Mouse (Mus musculus) adrenal gland, adult 2 months (tissue): ENCODE measurements at regions not wholly inside any gene's neighbourhood (a gene's known extent, or its start where the extent isn't known, plus 50 kb on each side); places are given as distances from the start of the nearest gene placed in this dataset.
"Not testable (repeated sequence)": the region's sequence is repeated elsewhere in the genome, so short reads cannot be mapped to it uniquely, and the experiment has no call there.

Experiments
- DNase-seq: peaks from one replicate; pipeline ENCODE4 v3.0.0; 2021

DNA sequence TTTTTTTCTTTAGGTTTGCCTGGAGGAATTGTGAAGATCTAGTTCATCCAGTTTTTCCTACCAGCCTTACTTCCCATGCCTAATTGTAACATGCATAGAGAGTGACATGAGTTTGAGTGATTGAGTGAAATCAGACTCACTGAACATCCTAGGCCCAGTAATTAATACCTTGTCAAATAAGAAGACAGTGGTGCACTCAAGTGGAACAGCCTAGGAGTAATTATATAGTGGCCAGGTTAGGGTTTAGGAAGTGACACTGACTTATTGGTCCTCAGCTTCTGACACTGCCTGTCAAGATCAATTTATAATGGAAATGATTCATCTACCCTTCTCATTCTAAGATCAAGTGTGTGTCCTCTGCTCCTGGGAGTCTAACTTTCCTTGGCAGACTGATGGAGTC is 250.8 kb downstream of the Tpbg start:
- no peak for DNase-seq

DNA sequence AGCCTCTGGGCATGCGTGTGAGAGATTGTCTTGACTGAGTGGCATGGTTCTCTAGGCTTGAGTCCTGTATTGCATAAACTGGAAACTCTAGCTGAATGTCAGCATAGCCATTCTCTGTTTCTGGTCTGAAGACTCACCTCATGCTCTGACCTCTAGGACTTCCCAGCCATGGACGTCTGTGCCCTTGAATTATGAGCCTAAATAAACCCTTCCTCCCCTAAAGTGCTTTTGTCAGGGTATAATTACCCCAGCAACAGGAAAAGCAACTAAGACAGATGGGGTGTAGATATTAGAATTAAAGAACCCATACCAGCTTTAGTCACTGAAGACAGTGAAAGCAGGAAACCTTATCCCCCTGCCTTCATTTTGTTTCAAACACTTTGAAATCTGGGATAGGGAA is 253.3 kb downstream of the Tpbg start:
- DNase-seq = no peak

DNA sequence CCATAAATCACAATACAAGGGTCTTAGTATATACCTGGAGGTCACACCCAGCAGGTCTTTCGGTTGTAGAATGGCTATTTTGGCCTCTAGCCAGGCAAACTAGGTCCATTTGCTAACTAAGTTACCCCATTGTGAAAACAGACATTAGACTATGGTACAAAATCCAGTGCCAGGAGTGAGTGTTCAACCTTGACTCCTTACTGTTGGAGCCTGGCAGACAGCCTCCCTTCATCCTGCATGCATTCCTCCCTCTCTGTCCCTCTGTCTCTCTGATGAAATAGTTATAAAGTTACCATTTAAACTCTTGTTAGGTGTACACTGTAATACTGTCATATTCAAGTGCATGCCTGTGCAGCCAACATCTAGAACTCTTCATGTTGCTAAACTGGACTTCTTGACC is 254.1 kb downstream of the Tpbg start:
- DNase-seq = no peak

DNA sequence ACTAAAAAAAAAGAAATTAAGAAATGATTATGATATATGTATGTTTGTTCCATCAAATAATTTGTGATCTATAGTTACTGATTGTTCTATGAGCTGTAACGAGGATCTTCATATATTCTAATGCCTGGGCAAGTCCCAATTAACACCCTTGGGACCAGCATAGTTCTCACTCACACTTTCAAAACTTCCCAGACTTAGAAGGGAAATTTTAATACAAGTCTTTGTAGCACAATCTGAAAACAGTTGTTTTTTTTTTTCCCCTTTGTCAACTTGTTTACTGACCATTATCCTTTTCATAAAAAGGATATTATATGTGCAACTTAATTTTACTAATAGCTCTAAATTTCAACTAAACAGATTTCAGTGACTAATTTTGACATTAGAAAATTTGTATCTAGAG is 257.1 kb downstream of the Tpbg start:
- no peak for DNase-seq

DNA sequence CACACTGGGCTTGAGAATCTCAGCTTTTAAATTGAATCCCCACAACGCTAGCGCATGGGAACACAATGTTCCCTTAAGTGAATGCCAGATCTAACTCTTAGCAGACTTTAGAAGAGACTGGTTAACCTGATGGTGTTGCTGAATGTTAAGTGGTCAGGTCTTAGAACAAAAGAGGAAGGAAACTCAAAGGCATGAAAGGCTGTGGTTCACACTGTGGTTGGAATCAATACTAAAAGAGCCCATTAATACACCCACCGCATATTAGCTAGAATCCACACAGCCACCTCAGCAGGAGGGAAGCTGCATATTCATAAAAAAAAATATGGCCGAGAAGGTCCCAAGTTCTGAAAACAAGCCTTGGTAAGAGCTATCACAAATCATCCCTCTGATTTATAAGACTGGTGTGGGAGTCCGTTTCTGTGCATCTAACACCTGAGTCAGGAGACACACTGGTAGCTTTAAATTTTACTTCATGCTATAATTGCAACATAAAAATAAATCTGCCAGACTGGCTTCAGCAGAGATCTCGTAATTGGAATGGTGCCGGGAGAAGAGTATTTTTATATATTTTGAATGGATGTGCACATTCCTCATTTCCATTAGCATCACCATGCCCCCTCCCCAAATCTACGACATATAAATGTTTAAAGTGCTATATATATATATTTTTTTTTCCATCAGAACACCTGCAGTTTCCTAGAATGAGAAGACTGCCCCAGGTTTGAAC is 259.3 kb downstream of the Tpbg start:
- no peak for DNase-seq

DNA sequence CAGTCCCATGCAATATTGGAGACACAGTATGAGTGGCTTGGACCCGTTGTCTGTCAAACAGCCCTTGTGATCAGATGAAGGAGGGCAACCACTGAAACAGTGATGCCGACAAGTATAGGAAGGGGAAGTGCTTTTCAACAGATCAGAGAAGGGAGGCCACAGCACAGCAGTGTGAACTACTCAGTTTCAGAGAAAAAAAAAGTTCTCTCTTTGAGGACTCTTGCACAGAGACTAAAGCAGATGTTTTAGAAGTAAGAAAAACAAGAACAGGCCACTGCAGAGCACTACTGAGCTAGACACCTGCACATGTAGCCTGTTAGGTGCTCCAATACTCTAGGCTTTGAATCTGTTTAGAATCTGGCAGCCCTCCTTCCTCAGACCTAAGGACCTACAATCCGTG is 261.4 kb downstream of the Tpbg start:
- no peak for DNase-seq

DNA sequence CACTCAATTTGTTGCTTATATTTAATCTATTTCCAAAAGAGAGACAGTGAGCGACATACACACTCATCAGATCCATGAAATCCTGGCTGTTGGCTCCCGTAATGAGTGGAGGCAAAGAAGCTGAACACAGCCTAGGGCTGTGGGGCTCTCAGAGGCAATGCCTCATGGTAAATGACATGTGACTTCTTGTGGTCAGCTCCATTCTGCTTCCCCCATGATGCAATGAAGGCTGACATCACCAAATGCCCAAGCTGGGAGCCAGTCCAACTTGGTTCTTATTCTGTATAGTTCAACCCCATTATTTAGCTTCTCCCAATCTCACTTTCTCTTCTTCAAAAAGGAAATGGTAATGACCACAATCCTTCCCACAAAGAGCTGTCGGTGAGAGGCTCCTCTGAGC is 262.5 kb downstream of the Tpbg start:
- DNase-seq = no peak

DNA sequence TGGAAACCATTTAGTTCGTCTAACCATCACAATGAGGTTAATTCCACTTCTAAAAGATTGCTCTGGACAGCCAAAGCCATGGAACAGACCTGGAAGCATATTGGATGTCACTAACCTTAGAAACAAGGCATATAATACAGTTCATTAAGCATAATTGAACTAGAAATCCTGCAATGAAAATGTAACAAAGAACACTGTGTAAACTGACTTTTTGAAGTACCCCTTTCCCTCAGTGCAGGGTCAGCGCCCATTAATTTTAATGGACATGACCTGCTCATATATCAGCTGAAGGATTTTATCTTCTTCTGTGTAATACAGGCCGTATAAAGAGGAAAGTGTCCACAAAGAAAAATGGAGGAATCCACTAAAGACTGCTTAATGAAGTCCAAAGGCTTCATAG is 263.7 kb downstream of the Tpbg start:
- DNase-seq = no peak

DNA sequence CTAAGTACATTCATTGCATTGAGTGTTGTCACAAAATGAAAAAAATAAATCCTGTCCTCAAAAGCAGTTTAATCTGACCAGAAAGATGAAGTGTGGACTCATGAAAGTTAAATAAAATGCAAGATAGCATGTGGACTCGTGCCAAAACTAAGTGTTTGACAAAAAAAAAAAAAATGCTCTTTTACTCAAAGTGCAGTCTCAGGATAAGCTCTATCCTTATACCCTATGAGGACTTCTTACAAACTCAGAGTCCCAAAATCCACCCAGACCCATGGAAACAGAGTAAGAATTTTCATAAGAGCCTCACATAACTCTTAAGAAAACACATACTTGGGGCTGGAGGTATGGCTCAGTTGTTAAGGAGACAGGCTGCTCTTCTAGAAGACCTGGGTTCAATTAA is 267.7 kb downstream of the Tpbg start:
- DNase-seq = no peak

DNA sequence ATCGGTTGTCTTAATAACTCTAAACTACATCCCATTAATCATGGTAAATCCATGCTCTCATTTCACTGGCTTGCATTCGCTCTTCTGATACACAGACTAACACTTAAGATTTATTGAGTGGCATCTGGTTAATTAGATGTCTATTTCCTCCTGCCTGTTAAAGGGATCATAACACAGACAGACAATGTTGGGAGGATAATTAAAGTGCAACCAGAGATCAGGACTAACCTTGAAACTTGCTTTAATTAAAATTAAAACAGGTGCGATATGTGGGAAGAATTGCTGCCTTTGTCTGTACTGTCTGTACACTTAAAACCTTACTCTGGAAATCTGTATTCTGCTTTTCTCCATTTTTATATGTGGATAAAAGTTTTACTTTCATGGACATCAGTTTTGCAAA is 277.2 kb downstream of the Tpbg start:
- DNase-seq = no peak

DNA sequence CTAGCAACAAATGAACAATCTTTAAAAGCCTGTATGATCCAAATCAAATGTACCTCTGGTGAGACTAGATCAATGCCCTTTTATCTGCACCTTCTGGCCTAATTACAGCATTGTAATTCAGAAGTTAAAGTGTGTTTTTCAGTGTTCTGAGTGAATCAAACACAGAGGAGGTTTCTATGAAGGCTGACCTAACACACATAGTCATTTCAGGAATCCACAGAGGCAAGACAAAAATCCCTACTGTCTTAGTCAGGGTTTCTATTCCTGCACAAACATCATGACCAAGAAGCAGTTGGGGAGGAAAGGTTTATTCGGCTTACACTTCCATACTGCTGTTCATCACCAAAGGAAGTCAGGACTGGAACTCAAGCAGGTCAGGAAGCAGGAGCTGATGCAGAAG is 293.4 kb downstream of the Tpbg start:
- DNase-seq = not testable (repeated sequence)

DNA sequence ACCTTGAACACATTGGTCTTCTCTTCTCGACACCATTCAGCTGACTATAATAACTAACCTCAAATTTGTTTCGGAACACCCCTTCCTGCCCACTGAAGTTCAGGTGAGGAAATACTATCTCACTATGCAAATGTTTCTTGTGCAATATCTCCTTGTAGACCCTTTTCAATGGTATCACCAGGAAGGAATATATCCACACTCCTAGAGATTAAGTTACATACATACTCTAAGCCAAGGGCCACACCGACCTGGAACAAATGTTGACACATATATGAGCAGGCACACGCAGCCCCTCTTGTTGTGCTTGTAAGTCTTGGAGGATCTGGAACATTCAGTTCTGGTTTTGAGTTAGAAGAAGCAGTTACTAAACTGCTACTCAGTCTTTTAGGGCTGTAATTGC is 303.7 kb downstream of the Tpbg start:
- no peak for DNase-seq

DNA sequence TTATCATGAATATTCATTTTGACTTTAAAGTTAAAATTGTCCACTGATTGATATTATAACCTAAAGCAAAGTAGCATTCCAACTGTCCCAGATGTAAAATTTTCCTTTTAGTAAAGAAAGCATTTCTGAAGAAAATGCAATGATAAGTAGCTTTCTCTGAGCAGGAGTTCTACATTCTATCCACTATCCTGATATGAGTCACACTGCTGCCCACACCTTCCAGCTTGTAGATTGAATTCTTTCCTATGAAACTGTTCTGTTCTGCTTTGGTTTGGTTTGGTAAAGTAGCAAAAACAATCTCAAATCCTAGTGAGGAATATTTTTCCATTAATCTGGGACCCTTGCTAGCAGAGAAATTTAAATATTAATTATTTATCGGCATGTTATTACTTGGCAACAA is 304.4 kb downstream of the Ube2cbp start:
- no peak for DNase-seq

DNA sequence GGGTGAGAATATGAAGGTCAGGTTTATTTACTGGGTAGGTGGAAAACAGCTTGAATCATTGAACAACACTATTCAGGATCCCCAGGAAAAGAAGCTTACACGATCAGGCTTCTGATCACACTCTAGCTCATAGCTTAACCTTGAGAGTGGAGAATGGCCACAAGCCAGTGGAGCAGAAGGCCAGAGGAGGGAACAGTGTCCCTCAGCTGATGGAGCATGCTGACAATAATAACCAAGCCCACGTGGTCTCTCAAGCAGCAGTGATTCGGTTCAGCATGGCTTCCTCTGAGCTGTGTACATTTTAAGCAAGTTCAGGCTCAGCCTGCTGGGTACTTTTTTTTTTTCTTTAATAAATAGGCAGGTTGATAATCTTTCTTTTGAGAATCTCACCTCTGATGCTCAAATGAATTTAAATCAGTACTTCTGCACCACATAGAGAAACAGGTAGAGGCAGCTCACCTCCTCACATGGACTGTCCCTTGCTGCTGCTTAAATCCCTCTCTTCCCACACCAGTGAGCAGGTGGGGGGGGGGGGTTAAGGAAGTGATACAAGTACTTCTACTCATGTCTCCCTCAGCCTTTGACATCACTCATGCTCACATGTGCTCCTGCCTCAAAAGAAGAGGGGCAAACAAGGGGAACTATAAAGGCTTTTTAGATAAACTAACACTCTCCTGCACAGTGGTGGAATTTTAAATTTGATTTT is 298.2 kb downstream of the Ube2cbp start:
- DNase-seq = peak; percentile 9

DNA sequence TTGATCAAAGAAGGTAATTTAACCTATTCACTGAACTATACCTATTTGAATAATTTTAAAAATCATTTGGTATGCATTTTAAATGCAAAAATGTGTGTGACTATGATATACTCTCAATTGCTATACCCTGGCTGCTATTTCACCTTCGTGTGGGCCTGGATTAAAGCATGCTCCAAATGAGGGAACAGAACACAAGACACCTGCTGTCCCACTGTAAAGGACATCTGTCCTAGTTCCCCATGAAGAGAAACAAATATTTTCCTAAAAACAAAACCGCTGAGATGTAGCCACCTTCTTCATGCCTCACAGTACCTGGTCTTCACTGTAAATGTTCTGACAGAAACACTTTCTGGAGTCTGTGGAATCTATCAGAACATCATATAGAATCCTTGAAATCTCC is 294.0 kb downstream of the Ube2cbp start:
- no peak for DNase-seq

DNA sequence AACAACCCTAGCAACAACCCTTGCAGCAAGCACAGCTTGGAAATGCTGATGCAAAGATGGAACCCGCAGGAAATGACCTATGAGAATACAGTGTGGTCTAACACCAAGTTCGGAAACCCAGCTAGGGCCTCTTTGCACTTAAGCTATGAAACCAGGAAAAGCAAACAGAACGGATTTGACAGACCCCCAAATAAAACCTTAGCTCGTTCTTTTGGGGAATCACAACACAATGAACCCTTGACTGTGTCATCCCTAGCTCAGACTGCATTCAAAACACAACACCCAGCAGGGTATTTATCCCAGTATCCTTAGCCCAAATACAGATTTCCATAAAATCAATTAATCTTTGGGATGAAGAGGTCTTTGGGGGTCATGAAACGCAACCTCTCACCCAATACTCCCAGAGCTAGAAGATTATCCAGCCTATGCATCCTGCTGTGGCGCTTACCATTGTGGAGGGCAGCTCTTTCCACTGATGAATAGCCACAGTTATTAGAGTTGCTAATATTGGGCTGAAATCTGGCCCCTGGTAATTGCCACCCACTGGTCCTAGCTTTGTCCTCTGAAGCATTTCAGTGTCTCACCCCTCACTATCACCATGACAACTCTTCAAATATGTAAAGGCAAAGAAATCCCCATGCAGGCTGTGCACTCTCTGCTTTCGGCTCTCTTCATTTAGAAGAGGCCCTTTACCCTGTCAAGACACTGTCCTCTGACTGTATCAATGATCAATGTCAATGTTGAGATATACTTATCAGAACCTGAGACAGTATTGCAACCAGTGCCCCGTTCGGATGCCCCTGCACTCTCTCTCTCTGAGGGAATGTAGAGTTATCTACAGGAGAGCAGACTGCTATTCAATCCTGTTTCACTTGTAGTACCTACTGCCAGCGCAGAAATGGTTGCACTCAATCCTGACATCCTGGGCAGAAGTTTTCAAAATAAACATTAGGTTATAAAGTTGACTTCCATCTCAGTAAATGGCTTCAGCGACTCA is 277.7 kb downstream of the Ube2cbp start:
- DNase-seq = no peak

DNA sequence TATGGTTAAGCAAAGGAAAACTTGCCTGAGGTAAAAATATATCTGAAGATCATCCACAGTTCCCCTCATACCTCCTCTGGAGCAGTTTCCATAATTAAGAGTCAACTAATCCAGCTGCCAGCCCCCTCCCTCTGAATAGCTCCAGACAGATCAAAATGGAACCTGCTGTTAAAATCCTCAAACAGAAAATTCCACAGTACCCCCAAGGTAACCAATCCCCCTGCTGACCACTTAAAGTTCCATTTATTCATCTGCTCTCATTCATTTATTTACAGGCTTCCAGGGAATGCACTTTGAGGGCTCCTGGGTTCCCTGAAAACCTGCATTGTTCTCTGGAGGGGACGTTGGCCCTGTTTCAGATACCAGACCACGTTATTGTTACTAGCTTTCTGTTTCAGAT is 275.9 kb downstream of the Ube2cbp start:
- no peak for DNase-seq

DNA sequence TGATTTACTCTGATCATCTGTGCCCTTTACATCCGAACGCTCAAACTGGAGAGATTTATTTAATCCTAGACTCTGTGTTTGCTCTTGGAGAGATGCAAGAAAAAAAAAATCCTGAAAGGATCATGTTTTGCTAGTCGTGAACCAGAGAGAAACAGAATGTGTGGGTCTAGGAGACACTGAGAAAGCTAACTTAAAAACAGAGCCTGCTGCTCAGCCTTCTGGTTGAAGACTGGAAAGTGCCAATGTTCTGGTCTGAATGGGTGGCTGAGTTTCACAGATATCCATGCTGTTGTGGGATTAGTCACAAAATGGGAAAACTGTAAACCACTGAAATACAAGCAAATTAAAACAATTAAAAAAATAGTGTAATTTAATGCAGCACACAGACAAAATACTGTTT is 259.7 kb downstream of the Ube2cbp start:
- DNase-seq = no peak

DNA sequence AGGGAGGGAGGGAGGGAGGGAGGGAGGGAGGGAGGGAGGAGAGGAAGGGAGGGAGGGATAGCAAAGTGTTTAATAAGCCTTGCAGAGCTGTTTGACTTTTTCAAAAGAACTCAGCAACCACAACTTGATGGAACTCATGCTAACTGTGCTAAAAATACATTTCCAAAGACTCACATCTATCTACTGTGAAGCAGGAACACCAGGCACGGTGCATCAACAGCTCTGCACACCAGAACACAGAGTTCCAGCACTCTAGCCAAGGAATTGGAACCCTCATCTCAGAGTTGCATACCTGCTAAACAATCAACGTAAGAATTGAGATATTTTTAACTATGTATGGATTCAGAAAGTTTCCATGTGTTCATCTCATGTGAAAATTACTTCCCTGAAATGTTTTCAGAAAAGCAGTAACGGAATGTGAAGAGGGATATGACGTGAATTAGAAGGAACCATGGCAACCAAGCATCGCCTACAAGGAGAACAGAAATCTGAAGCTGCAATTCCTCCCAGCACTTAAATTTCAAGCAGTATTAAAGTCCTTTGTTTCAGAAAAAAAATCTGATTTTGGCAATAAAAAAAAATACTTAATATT is 256.3 kb downstream of the Ube2cbp start:
- DNase-seq = no peak

DNA sequence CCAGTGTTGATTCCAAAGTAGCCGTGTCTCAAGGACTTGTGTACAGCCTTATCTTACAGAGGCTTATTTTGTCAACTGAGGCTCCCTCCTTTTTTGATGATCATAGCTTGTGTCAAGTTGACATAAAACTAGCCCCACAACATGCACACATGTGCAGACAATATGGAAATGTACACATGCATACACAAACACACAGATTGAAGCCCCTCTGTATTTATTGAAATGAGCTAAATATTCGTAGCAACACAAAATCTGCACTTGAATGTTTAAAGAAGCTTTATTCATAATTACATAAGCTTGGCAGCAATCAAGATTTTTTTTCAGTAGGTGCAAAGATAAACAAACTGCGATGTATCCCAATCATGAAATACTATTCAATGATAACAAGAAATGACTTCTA is 253.5 kb downstream of the Ube2cbp start:
- DNase-seq = no peak

DNA sequence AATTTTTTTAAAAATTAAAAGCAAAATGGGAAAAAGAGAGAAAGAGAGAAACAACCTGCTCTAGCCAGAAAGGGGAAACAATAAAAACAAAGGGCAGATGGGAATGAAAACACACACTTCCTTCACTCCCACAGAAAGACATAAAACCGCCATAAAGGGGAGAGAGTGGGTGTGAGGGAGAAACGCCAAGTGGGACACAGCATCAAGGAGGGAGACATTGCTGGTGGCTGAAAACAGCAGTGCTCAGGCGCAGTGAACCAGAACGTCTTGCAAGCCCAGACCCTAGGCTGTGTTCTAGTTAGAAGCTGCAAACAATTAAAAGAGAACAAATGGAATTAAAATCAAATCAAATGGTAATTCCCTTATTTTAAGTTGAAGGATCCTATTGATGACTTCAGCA is 245.1 kb downstream of the Ube2cbp start:
- no peak for DNase-seq

DNA sequence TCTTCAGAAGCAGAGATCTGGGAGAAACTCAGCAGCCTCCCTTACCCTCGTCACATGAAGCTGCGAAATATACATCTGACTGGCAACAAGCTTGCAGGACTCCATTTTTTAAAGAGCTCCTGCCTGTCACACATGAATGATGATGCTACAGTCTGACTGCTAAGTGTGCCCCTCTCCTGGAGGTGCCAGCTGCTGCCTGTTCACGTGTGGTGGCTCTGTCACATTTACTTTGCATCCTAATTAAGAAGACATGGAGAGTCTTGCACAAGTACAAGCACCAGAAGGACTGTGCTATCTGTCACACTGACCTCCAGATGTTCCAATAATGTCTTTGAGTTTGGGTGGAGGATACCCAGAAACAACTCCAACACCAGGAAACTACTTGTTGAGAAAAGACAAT is 240.2 kb downstream of the Ube2cbp start:
- no peak for DNase-seq
